Mouse (Mus musculus) liver, embryonic 14.5 days (tissue): ENCODE data around the gene Pstpip1.
A peak's percentile ranks its signal among the peaks of the same experiment; 100 is the strongest.

Experiments
- CTCF ChIP-seq: IDR thresholded peaks from 2 replicates; pipeline ENCODE4 v1.5.1; 2016; ENCODE audit warnings: antibody characterized with exemption, low read depth, control low read depth
- EP300 ChIP-seq: IDR thresholded peaks from 2 replicates; pipeline ENCODE4 v1.6.1; 2016; ENCODE audit warnings: antibody characterized with exemption, low read depth

- TF ChIP-seq CTCF (peak; percentile 30), EP300 (no peak)
Measured at GRCm38 (mm10) chr9:56141776-56142175, 52.0 kb downstream of the Pstpip1 start.
